Mouse (Mus musculus) kidney, embryonic 14.5 days (tissue): ENCODE measurements at regions not wholly inside any gene's neighbourhood (a gene's known extent, or its start where the extent isn't known, plus 50 kb on each side); places are given as distances from the start of the nearest gene placed in this dataset.

Experiments
- ATAC-seq: fragments of 200-750 bp; cut with Nextera tagmentation; 2 replicates; pipeline ENCODE4 v1.8.0; 2017; ENCODE audit warnings: moderate number of reproducible peaks, mild to moderate bottlenecking, moderate TSS enrichment, moderate library complexity; ENCODE audit not compliant: low FRiP score, low TSS enrichment
- H3K27ac ChIP-seq: fragments of 300-500 bp; sonication (generic); 2 replicates; pipeline ENCODE4 v1.5.1; 2014; ENCODE audit warnings: low read depth, mild to moderate bottlenecking, low read length, moderate library complexity, mixed read lengths
- H3K27me3 ChIP-seq: fragments of 300-500 bp; sonication (generic); 2 replicates; pipeline ENCODE4 v1.6.1; 2014; ENCODE audit warnings: mild to moderate bottlenecking, low read length; ENCODE audit not compliant: control insufficient read depth, insufficient read depth
- H3K36me3 ChIP-seq: fragments of 300-500 bp; sonication (generic); 2 replicates; pipeline ENCODE4 v1.6.1; 2014; ENCODE audit warnings: low read length, mixed read lengths; ENCODE audit not compliant: control insufficient read depth, insufficient read depth
- H3K4me1 ChIP-seq: fragments of 300-500 bp; sonication (generic); 2 replicates; pipeline ENCODE4 v1.6.1; 2014; ENCODE audit warnings: low read length, mixed read lengths; ENCODE audit not compliant: control insufficient read depth, insufficient read depth
- H3K4me2 ChIP-seq: fragments of 300-500 bp; sonication (generic); replicated peaks from 2 replicates; pipeline ENCODE4 v1.6.1; 2014; ENCODE audit warnings: low read depth, mild to moderate bottlenecking, low read length
- H3K4me3 ChIP-seq: fragments of 300-500 bp; sonication (generic); 2 replicates; pipeline ENCODE4 v1.5.1; 2014; ENCODE audit warnings: mild to moderate bottlenecking, low read length
- H3K9ac ChIP-seq: fragments of 300-500 bp; sonication (generic); 2 replicates; pipeline ENCODE4 v1.6.1; 2014; ENCODE audit warnings: low read depth, mild to moderate bottlenecking, low read length, moderate library complexity
- H3K9me3 ChIP-seq: fragments of 300-500 bp; sonication (generic); 2 replicates; pipeline ENCODE4 v1.6.1; 2016; ENCODE audit warnings: low read length; ENCODE audit not compliant: control insufficient read depth
- WGBS: fragments of 180-500 bp; shearing (Covaris S2); extraction: QIAGEN DNeasy Blood & Tissue Kit; methylation state at CpG from one replicate; pipeline ENCODE4 v1.1.7; 2014; 5-methylcytosine and 5-hydroxymethylcytosine counted together

DNA sequence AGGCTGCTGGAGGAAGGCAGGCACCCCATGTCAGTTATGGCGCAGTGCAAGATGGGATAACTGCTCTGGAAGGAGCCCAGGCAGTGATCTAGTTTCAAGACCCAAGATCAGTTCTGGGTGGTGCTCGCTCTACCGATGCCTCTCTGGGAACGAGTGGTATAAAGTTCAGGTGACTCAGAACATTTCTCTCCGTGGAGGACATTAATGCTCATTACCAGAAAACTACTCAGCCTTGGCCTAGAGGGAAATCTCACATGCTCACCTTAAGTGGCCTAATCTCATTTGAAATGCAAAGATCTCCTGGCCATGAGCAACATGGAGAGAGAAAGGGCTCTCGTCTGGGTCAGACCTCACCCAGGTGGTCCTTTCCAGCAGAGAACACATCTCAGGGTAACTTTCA lies 56.4 kb upstream of the Slc38a2 start:
- WGBS, result 64% methylated on average over 6 of the region's 6 CpGs
- no peak for ATAC-seq
- H3K9ac ChIP-seq, result no peak overlapping the region

GRCm38 (mm10) chr15:96755322-96755942 lies 55.9 kb upstream of the Slc38a2 start:
- Histone ChIP-seq H3K9ac (no peak overlapping the region), H3K27ac (no peak overlapping the region), H3K9me3 (no peaks in the 10 kb centered on the region), H3K36me3 (no peaks in the 10 kb centered on the region), H3K27me3 (no peaks in the 10 kb centered on the region), H3K4me1 (peaks cover 4% of the 10 kb centered on the region; the same call in 1 of the 2 replicates), H3K4me2 (no peak overlapping the region), H3K4me3 (no peak overlapping the region)
- WGBS, result 90% methylated on average over 13 of the region's 13 CpGs
- ATAC-seq, result no peak

More for the DNA sequence above, 56.4 kb upstream of the Slc38a2 start:
- H3K36me3 ChIP-seq, result no peaks in the 10 kb centered on the region
- peaks cover 4% of the 10 kb centered on the region; the same call in 1 of the 2 replicates for H3K4me1 ChIP-seq
- no peaks in the 10 kb centered on the region for H3K27me3 ChIP-seq
- H3K4me2 ChIP-seq, result no peak overlapping the region
- H3K4me3 ChIP-seq, result no peak overlapping the region
- no peaks in the 10 kb centered on the region for H3K9me3 ChIP-seq
- H3K27ac ChIP-seq, result no peak overlapping the region

GRCm38 (mm10) chr15:96754079-96754478 lies 54.5 kb upstream of the Slc38a2 start:
- no peak for ATAC-seq
- WGBS, result 91% methylated on average over 5 of the region's 5 CpGs
- H3K4me1 ChIP-seq, result peaks cover 4% of the 10 kb centered on the region; the same call in 1 of the 2 replicates
- H3K9me3 ChIP-seq, result no peaks in the 10 kb centered on the region
- no peaks in the 10 kb centered on the region for H3K27me3 ChIP-seq
- no peaks in the 10 kb centered on the region for H3K36me3 ChIP-seq
- H3K4me2 ChIP-seq, result no peak overlapping the region
- no peak overlapping the region for H3K9ac ChIP-seq
- H3K4me3 ChIP-seq, result no peak overlapping the region
- no peak overlapping the region for H3K27ac ChIP-seq

GRCm38 (mm10) chr15:96752719-96753118 lies 53.2 kb upstream of the Slc38a2 start:
- H3K27me3 ChIP-seq, result no peaks in the 10 kb centered on the region
- H3K9me3 ChIP-seq, result no peaks in the 10 kb centered on the region; the same call in 1 of the 2 replicates
- H3K9ac ChIP-seq, result no peak overlapping the region
- no peak overlapping the region for H3K27ac ChIP-seq
- no peaks in the 10 kb centered on the region for H3K4me1 ChIP-seq
- H3K4me2 ChIP-seq, result no peak overlapping the region
- WGBS, result 97% methylated on average over 8 of the region's 8 CpGs
- no peak for ATAC-seq
- H3K36me3 ChIP-seq, result no peaks in the 10 kb centered on the region
- no peak overlapping the region for H3K4me3 ChIP-seq

GRCm38 (mm10) chr15:96752062-96752358 lies 52.5 kb upstream of the Slc38a2 start:
- H3K4me2 ChIP-seq, result no peak overlapping the region
- no peak overlapping the region for H3K27ac ChIP-seq
- H3K9me3 ChIP-seq, result no peaks in the 10 kb centered on the region; the same call in 1 of the 2 replicates
- no peak overlapping the region for H3K4me3 ChIP-seq
- no peak overlapping the region for H3K9ac ChIP-seq
- H3K27me3 ChIP-seq, result no peaks in the 10 kb centered on the region
- no peak for ATAC-seq
- H3K36me3 ChIP-seq, result no peaks in the 10 kb centered on the region
- WGBS, result 85% methylated on average over 3 of the region's 3 CpGs
- H3K4me1 ChIP-seq, result 0 out of 2 replicates have a peak, but pooled peaks cover 3% of the 10 kb centered on the region

DNA sequence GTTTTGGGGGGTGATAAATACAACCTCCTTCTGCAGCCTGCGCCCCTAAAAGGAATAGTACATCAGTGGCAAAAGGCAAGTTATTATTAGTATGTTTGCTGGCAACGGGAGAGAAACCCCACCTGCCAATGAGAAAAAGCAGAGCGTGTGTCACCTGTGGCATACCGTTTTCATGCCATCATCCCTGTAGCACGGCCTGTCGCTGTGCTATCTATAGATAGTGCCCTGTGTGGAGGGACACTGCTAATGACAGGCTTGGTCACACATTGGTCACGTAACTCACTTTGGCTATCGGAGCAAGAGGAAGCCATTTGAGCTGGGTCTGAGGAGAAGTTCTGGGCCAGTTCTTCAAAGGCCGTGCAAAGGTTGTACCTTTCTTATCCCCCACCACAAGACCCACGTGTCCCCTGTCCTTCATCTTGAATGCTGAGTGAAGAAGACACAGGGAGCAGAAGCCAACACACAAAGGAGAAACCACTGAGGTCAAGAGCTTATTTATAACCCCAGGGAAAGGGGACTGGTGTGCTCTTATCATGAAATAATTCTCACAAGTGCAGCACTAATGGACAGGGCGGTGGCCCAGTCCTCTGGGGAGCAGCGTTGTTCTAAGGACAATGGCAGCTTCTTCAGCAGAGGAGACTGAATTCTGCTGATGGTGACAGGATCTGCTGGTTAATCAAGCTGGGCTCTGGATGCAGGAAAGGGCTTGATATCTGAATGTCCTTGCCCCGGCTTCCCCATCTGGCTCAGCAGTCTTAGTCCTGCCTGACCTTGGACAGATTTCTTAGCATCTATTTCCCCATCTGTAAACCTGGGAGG lies 51.9 kb upstream of the Slc38a2 start:
- Histone ChIP-seq H3K9me3 (no peaks in the 10 kb centered on the region; the same call in 1 of the 2 replicates), H3K9ac (no peak overlapping the region), H3K4me1 (0 out of 2 replicates have a peak, but pooled peaks cover 3% of the 10 kb centered on the region), H3K36me3 (no peaks in the 10 kb centered on the region), H3K4me2 (no peak overlapping the region), H3K27me3 (no peaks in the 10 kb centered on the region), H3K27ac (no peak overlapping the region), H3K4me3 (no peak overlapping the region)
- 89% methylated on average over 13 of the region's 13 CpGs for WGBS
- ATAC-seq, result no peak

DNA sequence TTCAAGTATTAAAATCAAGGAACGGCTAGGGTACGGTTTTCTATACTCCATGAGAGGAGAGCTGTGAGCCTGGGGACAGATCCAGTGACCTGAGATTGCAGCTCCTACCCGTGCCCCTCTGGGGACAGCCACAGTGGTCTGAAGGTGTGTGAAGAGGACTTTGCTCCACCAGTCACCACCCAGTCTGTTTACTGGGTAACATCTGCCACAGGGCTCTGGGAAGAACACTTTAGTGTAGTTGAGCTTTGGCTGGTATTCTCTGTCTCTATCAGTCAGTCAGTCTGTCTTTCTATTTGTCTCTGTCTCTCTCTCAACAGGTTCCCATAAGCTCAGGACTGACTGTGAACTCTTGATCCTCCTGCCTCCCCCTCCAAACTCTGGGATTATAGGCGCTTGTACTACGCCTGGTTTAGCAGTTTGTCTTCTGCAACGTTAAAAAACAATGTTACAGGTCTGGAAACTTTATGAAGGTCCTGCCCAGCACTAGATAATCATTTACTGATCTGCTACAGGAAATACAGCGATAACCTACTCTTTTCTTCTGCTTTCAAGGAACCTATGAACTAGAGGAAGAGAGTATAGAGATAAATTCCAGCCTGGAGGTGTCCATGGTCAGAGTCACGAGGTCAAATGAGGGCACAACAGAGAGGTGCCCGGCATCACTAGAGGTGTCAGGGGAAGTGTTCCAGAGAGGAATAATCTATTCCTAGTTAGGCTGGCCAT lies 50.2 kb upstream of the Slc38a2 start:
- Histone ChIP-seq H3K4me1 (0 out of 2 replicates have a peak, but pooled peaks cover 3% of the 10 kb centered on the region), H3K27ac (no peak overlapping the region), H3K9me3 (no peaks in the 10 kb centered on the region; the same call in 1 of the 2 replicates), H3K9ac (no peak overlapping the region), H3K4me3 (no peak overlapping the region), H3K27me3 (no peaks in the 10 kb centered on the region), H3K4me2 (no peak overlapping the region), H3K36me3 (no peaks in the 10 kb centered on the region)
- ATAC-seq, result no peak
- 71% methylated on average over 9 of the region's 9 CpGs for WGBS
